Mouse (Mus musculus) stomach, embryonic 16.5 days (tissue): ENCODE measurements at regions not wholly inside any gene's neighbourhood (a gene's known extent, or its start where the extent isn't known, plus 50 kb on each side); places are given as distances from the start of the nearest gene placed in this dataset.

Source experiments
- ATAC-seq: fragments of 200-750 bp; cut with Nextera tagmentation; 2 replicates; pipeline ENCODE4 v1.8.0; 2017; ENCODE audit warnings: moderate number of reproducible peaks, moderate TSS enrichment; ENCODE audit not compliant: insufficient read depth, low FRiP score
- H3K27ac ChIP-seq: fragments of 300-500 bp; sonication (generic); 2 replicates; pipeline ENCODE4 v1.5.1; 2014; ENCODE audit warnings: low read length
- H3K27me3 ChIP-seq: fragments of 300-500 bp; sonication (generic); 2 replicates; pipeline ENCODE4 v1.6.1; 2014; ENCODE audit warnings: low read length, control low read depth, mixed read lengths; ENCODE audit not compliant: control insufficient read depth, insufficient read depth
- H3K36me3 ChIP-seq: fragments of 300-500 bp; sonication (generic); 2 replicates; pipeline ENCODE4 v1.6.1; 2014; ENCODE audit warnings: low read length; ENCODE audit not compliant: control insufficient read depth, insufficient read depth
- H3K4me1 ChIP-seq: fragments of 300-500 bp; sonication (generic); 2 replicates; pipeline ENCODE4 v1.6.1; 2014; ENCODE audit warnings: low read length, control low read depth, mixed read lengths; ENCODE audit not compliant: control insufficient read depth, insufficient read depth
- H3K4me2 ChIP-seq: fragments of 300-500 bp; sonication (generic); 2 replicates; pipeline ENCODE4 v1.6.1; 2014; ENCODE audit warnings: low read depth, low read length, mixed read lengths
- H3K4me3 ChIP-seq: fragments of 300-500 bp; sonication (generic); replicated peaks from 2 replicates; pipeline ENCODE4 v1.5.1; 2014; ENCODE audit warnings: mild to moderate bottlenecking, low read length
- H3K9ac ChIP-seq: fragments of 300-500 bp; sonication (generic); 2 replicates; pipeline ENCODE4 v1.6.1; 2014; ENCODE audit warnings: low read length
- H3K9me3 ChIP-seq: fragments of 300-500 bp; sonication (generic); replicated peaks from 2 replicates; pipeline ENCODE4 v1.6.1; 2016; ENCODE audit warnings: low read length, control low read depth; ENCODE audit not compliant: control insufficient read depth
- WGBS: fragments of 180-500 bp; shearing (Covaris S2); extraction: QIAGEN DNeasy Blood & Tissue Kit; methylation state at CpG from one replicate; pipeline ENCODE4 v1.1.7; 2014; 5-methylcytosine and 5-hydroxymethylcytosine counted together

- no peak overlapping the region for H3K27ac ChIP-seq
- WGBS, result 64% methylated on average over 8 of the region's 8 CpGs
Measured at GRCm38 (mm10) chr14:68973636-68974101, 320.4 kb downstream of the Synb start.

DNA sequence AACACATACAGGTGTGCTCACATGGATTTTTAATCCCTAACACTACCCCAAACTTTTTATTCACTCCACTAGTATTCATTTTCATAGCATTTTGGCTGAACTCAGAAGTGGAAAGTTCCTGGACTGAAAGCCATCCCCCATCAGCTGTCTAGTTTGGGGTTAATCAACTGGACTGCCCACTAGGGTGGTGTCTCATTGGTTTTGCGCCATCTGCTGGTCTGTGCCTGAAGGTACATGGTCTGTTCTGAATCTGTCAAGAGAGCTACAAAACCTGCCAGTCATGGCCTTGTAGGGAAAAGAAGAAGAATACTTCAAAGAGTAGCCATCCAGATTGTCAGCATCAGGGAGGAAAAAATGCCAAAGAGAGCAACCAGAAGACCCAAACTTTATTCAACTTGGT, 327.3 kb downstream of the Synb start:
- Histone ChIP-seq H3K9me3 (no peaks in the 10 kb centered on the region), H3K4me1 (no peaks in the 10 kb centered on the region), H3K9ac (no peak overlapping the region), H3K4me2 (no peak overlapping the region), H3K4me3 (no peak overlapping the region), H3K27ac (no peak overlapping the region), H3K36me3 (no peaks in the 10 kb centered on the region), H3K27me3 (no peaks in the 10 kb centered on the region)
- no peak for ATAC-seq
- WGBS, result 7% methylated on average over 1 of the region's 1 CpGs

More at GRCm38 (mm10) chr14:68973636-68974101, 320.4 kb downstream of the Synb start:
- Histone ChIP-seq H3K4me1 (no peaks in the 10 kb centered on the region), H3K4me3 (no peak overlapping the region), H3K36me3 (no peaks in the 10 kb centered on the region), H3K4me2 (no peak overlapping the region), H3K9ac (no peak overlapping the region), H3K9me3 (no peaks in the 10 kb centered on the region), H3K27me3 (no peaks in the 10 kb centered on the region)
- no peak for ATAC-seq

GRCm38 (mm10) chr14:68954577-68955460, 339.3 kb downstream of the Synb start:
- H3K4me2 ChIP-seq, result no peak overlapping the region
- H3K9me3 ChIP-seq, result no peaks in the 10 kb centered on the region
- ATAC-seq, result no peak
- H3K27me3 ChIP-seq, result no peaks in the 10 kb centered on the region
- H3K36me3 ChIP-seq, result no peaks in the 10 kb centered on the region
- 75% methylated on average over 9 of the region's 9 CpGs for WGBS
- no peak overlapping the region for H3K9ac ChIP-seq
- H3K4me1 ChIP-seq, result no peaks in the 10 kb centered on the region
- no peak overlapping the region for H3K4me3 ChIP-seq
- no peak overlapping the region for H3K27ac ChIP-seq

GRCm38 (mm10) chr14:68945906-68946305, 348.2 kb downstream of the Synb start:
- Histone ChIP-seq H3K4me2 (no peak overlapping the region), H3K4me1 (no peaks in the 10 kb centered on the region), H3K36me3 (no peaks in the 10 kb centered on the region), H3K27ac (no peak overlapping the region), H3K27me3 (no peaks in the 10 kb centered on the region), H3K9me3 (no peaks in the 10 kb centered on the region), H3K4me3 (no peak overlapping the region), H3K9ac (no peak overlapping the region)
- no peak for ATAC-seq
- WGBS, result 76% methylated on average over 3 of the region's 3 CpGs

DNA sequence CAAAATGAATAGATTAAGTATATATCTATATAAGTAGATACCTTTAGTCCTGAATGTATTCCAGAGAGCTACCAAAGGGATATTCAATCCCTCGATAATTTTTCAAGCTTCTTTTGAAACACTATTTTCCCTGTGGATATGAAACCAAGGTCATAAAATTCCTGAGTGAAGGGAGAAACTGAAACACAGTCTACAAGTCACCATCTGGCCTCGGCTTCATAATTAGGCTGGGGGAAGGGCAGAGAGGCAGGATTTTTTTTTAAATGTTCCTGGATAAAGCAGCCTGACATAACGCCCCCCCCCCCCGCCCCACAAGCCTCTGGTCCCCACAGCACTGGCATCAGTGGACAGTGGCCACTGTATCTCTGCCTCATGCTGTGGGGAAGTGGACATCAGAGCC, 348.7 kb downstream of the Synb start:
- Histone ChIP-seq H3K27me3 (no peaks in the 10 kb centered on the region), H3K27ac (no peak overlapping the region), H3K4me2 (no peak overlapping the region), H3K9me3 (no peaks in the 10 kb centered on the region), H3K36me3 (no peaks in the 10 kb centered on the region), H3K9ac (no peak overlapping the region), H3K4me3 (no peak overlapping the region), H3K4me1 (no peaks in the 10 kb centered on the region)
- 49% methylated on average over 4 of the region's 4 CpGs for WGBS
- no peak for ATAC-seq

DNA sequence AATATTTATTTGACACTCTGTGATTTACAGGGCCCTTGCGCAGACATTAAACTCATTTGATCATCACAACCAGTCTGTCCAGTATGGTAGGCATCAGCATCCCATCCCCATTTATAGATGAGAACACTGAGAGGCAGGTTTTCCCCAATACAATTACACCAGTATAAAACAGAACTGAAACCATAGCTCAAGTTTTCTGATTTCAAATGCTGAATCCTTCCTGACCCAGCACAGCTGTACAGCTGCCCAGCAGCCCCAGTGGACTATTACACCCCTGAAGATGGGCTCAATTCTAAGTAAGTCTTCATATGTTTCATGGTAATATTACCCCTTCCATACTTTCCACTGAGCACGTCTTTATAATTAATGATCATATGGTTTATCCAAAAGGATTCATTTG, 352.3 kb downstream of the Synb start:
- Histone ChIP-seq H3K4me3 (no peak overlapping the region), H3K9ac (no peak overlapping the region), H3K36me3 (no peaks in the 10 kb centered on the region), H3K9me3 (no peaks in the 10 kb centered on the region), H3K27me3 (no peaks in the 10 kb centered on the region), H3K27ac (no peak overlapping the region), H3K4me2 (no peak overlapping the region), H3K4me1 (no peaks in the 10 kb centered on the region)
- no peak for ATAC-seq
- whole genome bisulfite sequencing, result 80% methylated on average over 2 of the region's 2 CpGs

GRCm38 (mm10) chr14:68941132-68941690, 352.9 kb downstream of the Synb start:
- H3K4me3 ChIP-seq, result no peak overlapping the region
- 60% methylated on average over 7 of the region's 7 CpGs for WGBS
- ATAC-seq, result no peak

GRCm38 (mm10) chr14:68935303-68935662, 358.8 kb downstream of the Synb start:
- Histone ChIP-seq H3K4me1 (peaks cover 8% of the 10 kb centered on the region), H3K9ac (no peak overlapping the region), H3K4me2 (no peak overlapping the region), H3K36me3 (no peaks in the 10 kb centered on the region), H3K9me3 (no peaks in the 10 kb centered on the region), H3K27me3 (no peaks in the 10 kb centered on the region), H3K27ac (no peak overlapping the region), H3K4me3 (no peak overlapping the region)
- no peak for ATAC-seq
- WGBS, result 56% methylated on average over 6 of the region's 6 CpGs

More at GRCm38 (mm10) chr14:68941132-68941690, 352.9 kb downstream of the Synb start:
- no peaks in the 10 kb centered on the region for H3K36me3 ChIP-seq
- no peaks in the 10 kb centered on the region for H3K27me3 ChIP-seq
- H3K27ac ChIP-seq, result no peak overlapping the region
- H3K4me2 ChIP-seq, result no peak overlapping the region
- H3K4me1 ChIP-seq, result no peaks in the 10 kb centered on the region
- no peak overlapping the region for H3K9ac ChIP-seq
- no peaks in the 10 kb centered on the region for H3K9me3 ChIP-seq

DNA sequence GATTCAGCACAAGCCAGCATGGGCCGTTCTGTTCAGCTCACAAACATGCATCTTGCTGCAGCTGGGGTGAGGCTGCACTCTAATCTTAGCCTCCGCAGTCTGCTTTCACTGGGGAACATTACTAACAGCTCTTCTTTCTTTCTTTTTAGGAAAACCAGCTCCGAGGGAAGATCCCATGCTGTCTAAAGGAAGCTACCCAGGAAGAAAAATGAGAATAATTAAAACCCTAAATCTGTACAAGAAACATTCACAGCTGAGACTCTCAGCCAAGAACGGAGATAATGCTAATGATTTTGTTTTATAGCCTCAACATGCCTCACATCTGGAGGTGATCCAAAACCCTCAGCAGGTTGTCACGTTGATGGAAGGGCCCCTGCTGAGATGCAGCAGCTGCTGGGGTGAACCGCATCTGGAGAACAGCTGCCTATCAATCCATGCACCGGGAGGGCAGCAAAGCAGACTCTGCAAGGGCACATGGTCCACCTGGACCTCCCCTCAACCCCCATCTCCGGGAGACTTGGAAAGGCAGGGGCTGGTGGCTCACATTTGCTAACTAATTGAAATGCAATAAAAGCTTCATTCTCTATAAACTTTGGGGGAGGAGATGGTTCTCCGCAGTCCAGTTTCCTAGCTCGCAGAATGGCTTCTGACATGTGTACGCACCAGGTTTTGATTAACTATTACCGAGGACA, 359.3 kb downstream of the Synb start:
- Histone ChIP-seq H3K9me3 (no peaks in the 10 kb centered on the region), H3K36me3 (no peaks in the 10 kb centered on the region), H3K9ac (no peak overlapping the region), H3K27me3 (no peaks in the 10 kb centered on the region), H3K4me3 (no peak overlapping the region), H3K27ac (no peak overlapping the region), H3K4me1 (peaks cover 8% of the 10 kb centered on the region), H3K4me2 (peak overlapping the region; percentile 14; the same call in 1 of the 2 replicates)
- peak; percentile 53 for ATAC-seq
- 18% methylated on average over 12 of the region's 12 CpGs for WGBS
